Mouse (Mus musculus): ENCODE measurements around the gene Bcar3. TPM values are rescaled to one million over a fixed set of nuclear protein-coding genes. Genes with fewer than 3 reads are reported as not detected.
A peak's percentile ranks its signal among the peaks of the same experiment; 100 is the strongest.

Bcar3 gene
- total RNA-seq, 2 experiments from 2014 or later, result 14.5 to 17.0 TPM

DNA sequence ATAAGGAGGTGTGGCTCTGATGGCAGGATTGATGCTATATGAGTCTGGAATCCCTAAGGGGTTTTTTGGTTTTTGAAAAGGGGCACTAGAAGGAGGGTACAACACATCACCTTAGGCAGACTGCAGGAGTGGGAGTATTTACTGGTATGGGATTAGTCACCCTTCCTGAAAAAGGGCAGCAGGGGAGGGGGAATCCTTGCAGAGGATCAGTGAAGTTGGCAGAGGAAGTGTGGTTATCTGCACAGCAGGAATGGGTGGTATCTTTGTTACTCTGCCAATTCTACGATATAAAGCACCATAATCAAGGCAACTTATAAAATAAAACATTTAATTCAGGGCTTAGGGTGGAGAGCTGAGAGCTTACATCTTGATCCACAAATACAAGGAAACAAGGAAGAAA, 281.0 kb downstream of the Bcar3 start:
- intact Hi-C loops (cut with DNase I), result no loop called here
- no peak for DNase-seq (ENCODE audit: low spot score in 2 of 2)

DNA sequence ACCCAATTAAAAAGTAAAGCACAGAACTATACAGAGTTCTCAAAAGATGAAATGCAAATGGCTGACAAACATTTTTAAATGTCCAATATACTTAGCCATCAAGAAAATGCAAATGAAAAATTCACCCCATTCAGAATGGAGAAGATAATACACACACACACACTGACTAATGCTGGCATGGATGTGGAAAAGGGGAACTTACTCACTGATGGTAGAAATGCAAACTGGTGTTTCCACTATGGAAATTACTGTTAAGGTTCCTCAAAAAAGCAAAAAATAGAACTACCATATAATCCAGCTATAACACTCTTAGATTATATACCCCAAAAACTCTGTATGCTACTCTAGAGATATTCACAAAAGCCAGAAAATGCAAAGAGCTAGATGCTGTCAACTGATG, 283.4 kb downstream of the Bcar3 start:
- no peak for DNase-seq (ENCODE audit: low spot score in 2 of 2)
- intact Hi-C loops (cut with DNase I), result no loop called here

Small RNAs within 50 kb of the gene (microRNA-seq; reads per million reads assigned to microRNA genes)
- 1,451 reads per million, percentile 82 among the genes with 10 or more reads in this experiment for gene Mir760
- gene Mir7657, result not detected

Other genes starting within 250 kb of the Bcar3 start
- gene Abca4, start 249.7 kb upstream of the Bcar3 start, total RNA-seq (2021), result 1 to 10 TPM; 2.4 to 3.5 TPM
- gene Gclm, start 48.6 kb upstream of the Bcar3 start, total RNA-seq (2021), result 10 to 100 TPM; 68.8 to 83.6 TPM
- gene Dnttip2, start 19.7 kb upstream of the Bcar3 start, total RNA-seq (2021), result 10 to 100 TPM; 22.9 to 28.7 TPM